Mouse (Mus musculus) heart, postnatal 0 days (tissue): Measurements from ENCODE around the gene Irx2. TPM values are rescaled to one million over a fixed set of nuclear protein-coding genes. Genes with fewer than 3 reads are reported as not detected.

ENCODE experiments used
- ATAC-seq: fragments of 200-750 bp; cut with Nextera tagmentation; 2 replicates; pipeline ENCODE4 v1.8.0; 2017; ENCODE audit warnings: low read depth, moderate number of reproducible peaks, moderate library complexity; ENCODE audit not compliant: insufficient read depth
- DNase-seq: peaks from one replicate; pipeline ENCODE4 v3.0.0-alpha.2; 2016; ENCODE audit warnings: low spot score
- H3K27ac ChIP-seq: fragments of 300-500 bp; sonication (generic); 2 replicates; pipeline ENCODE4 v1.5.1; 2014; ENCODE audit warnings: low read depth, mild to moderate bottlenecking
- H3K27me3 ChIP-seq: fragments of 300-500 bp; sonication (generic); 2 replicates; pipeline ENCODE4 v1.6.1; 2014; ENCODE audit warnings: low read length, mixed read lengths; ENCODE audit not compliant: control insufficient read depth, insufficient read depth
- H3K36me3 ChIP-seq: fragments of 300-500 bp; sonication (generic); replicated peaks from 2 replicates; pipeline ENCODE4 v1.6.1; 2014; ENCODE audit warnings: low read length, mixed read lengths; ENCODE audit not compliant: control insufficient read depth, insufficient read depth
- H3K4me1 ChIP-seq: fragments of 300-500 bp; sonication (generic); 2 replicates; pipeline ENCODE4 v1.6.1; 2014; ENCODE audit warnings: antibody characterized with exemption; ENCODE audit not compliant: control insufficient read depth, insufficient read depth
- H3K4me2 ChIP-seq: fragments of 300-500 bp; sonication (generic); 2 replicates; pipeline ENCODE4 v1.6.1; 2014; ENCODE audit warnings: low read depth, mild to moderate bottlenecking, low read length, moderate library complexity
- H3K4me3 ChIP-seq: fragments of 300-500 bp; sonication (generic); 2 replicates; pipeline ENCODE4 v1.5.1; 2014; ENCODE audit warnings: low read depth, low read length
- H3K9ac ChIP-seq: fragments of 300-500 bp; sonication (generic); replicated peaks from 2 replicates; pipeline ENCODE4 v1.6.1; 2014; ENCODE audit warnings: low read depth, low read length, mixed read lengths
- H3K9me3 ChIP-seq: fragments of 300-500 bp; sonication (generic); replicated peaks from 2 replicates; pipeline ENCODE4 v1.6.1; 2016; ENCODE audit warnings: low read length; ENCODE audit not compliant: control insufficient read depth
- CTCF ChIP-seq: IDR thresholded peaks from 2 replicates; pipeline ENCODE4 v1.5.1; 2016; ENCODE audit warnings: antibody characterized with exemption, control low read depth, low read depth
- EP300 ChIP-seq: IDR thresholded peaks from 2 replicates; pipeline ENCODE4 v1.6.1; 2016; ENCODE audit warnings: antibody characterized with exemption, low read depth
- WGBS: fragments of 180-500 bp; shearing (Covaris S2); extraction: QIAGEN DNeasy Blood & Tissue Kit; methylation state at CpG from one replicate; pipeline ENCODE4 v1.1.7; 2014; 5-methylcytosine and 5-hydroxymethylcytosine counted together
- polyA plus RNA-seq: library from polyadenylated mRNA; unstranded; fragments of >200 nt; fragmentation: Nextera tagmentation; extraction: Ambion mirVana; gene quantifications from 2 replicates; pipeline ENCODE4 v1.2.1, GENCODE M21; 2015
- total RNA-seq: library from RNA; depleted of rRNA; stranded (reverse); fragments of >200 nt; gene quantifications from 2 replicates; pipeline ENCODE4 v1.2.3, GENCODE M21; 2014; ENCODE audit warnings: low replicate concordance

Irx2 gene
- total and polyA plus RNA-seq, 2 experiments from 2014 or later = 6.7 to 18.7 TPM

DNA sequence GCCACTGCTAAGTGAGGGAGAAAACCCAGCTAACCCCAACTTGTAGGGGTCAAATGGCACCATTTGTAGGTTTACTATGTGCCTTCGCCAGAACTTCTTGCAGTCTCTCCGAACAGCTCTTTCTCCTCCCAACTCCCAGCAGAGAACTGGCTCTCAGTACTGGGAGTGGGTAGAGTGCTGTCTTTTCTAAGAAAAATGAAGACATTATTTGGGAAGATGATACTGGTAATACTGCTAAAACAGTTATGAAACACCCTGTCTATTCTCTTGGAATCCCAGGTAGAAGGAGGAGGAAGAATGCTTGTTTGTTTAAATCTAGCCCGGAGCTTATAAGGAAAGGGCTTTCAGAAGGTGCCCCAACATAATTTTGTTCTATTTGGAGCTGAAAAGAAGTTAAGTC lies 8.9 kb downstream of the Irx2 start:
- Histone ChIP-seq H3K4me3 (no peak overlapping the region), H3K27me3 (peaks cover 91% of the 10 kb centered on the region), H3K36me3 (no peaks in the 10 kb centered on the region), H3K9me3 (no peaks in the 10 kb centered on the region), H3K27ac (no peak overlapping the region), H3K4me2 (no peak overlapping the region), H3K9ac (no peak overlapping the region), H3K4me1 (no peaks in the 10 kb centered on the region; the same call in 1 of the 2 replicates)
- ATAC-seq (no peak), DNase-seq (no peak)
- 27% methylated on average over 3 of the region's 3 CpGs for WGBS
- no peak for TF ChIP-seq EP300
- TF ChIP-seq CTCF = no peak

- H3K4me2 ChIP-seq = peak overlapping the region; percentile 90
- H3K27ac ChIP-seq = no peak overlapping the region
- no peak overlapping the region for H3K9ac ChIP-seq
- no peak for ATAC-seq
- TF ChIP-seq CTCF = no peak
- no peak for TF ChIP-seq EP300
- no peaks in the 10 kb centered on the region; the same call in 1 of the 2 replicates for H3K4me1 ChIP-seq
- WGBS = 23% methylated on average over 26 of the region's 26 CpGs
- peak overlapping the region; percentile 60 for H3K4me3 ChIP-seq
- H3K36me3 ChIP-seq = no peaks in the 10 kb centered on the region
- DNase-seq = no peak
- H3K27me3 ChIP-seq = peaks cover 83% of the 10 kb centered on the region
- no peaks in the 10 kb centered on the region for H3K9me3 ChIP-seq
Observed at GRCm38 (mm10) chr13:72638401-72639130, 9.9 kb downstream of the Irx2 start.

DNA sequence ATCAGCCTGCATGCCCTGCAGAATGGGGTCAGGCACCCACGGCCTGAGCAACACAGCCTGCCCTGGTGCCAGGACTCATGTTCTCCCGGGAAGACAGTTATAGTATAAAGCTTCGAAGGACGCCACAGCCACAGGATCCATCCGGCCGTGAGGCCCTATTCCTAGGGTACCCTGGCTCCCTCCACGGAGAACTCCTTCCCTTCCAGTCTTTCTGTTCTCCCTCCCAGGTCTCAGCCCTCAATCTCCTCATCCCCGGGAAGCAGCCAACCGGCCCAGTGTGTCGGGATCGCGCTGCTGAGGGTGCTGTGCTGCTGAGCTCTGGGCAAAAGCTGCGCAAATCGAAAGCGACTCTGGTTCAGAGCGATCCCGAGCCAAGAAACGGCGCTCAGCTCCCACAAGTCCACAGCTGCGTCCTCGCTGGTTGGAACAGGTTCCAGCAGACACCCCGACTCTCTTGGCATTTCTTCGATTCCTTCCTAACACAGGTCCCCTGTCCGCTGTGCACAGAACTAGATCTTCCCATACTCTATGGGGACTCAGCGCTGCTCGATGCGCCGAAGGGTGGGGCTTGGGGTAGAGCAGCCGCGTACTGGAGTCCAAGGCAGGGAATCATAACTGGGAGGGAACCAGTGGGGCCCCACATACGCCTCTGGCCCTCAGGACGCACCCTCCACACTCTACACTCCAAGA lies 11.0 kb downstream of the Irx2 start:
- TF ChIP-seq EP300 (no peak), CTCF (no peak)
- ATAC-seq = peak; percentile 42; the same call in 1 of the 2 replicates
- 1% methylated on average over 32 of the region's 32 CpGs for WGBS
- DNase-seq = no peak
- Histone ChIP-seq H3K4me2 (peak overlapping the region; percentile 90), H3K27ac (no peak overlapping the region), H3K36me3 (no peaks in the 10 kb centered on the region), H3K27me3 (peaks cover 73% of the 10 kb centered on the region), H3K9ac (peak overlapping the region; percentile 22; the same call in 1 of the 2 replicates), H3K9me3 (no peaks in the 10 kb centered on the region), H3K4me1 (no peaks in the 10 kb centered on the region; the same call in 1 of the 2 replicates), H3K4me3 (peak overlapping the region; percentile 60)

GRCm38 (mm10) chr13:72640131-72640521 lies 11.5 kb downstream of the Irx2 start:
- TF ChIP-seq EP300 = no peak
- peak; percentile 45 for TF ChIP-seq CTCF
- no peaks in the 10 kb centered on the region for H3K36me3 ChIP-seq
- 11% methylated on average over 11 of the region's 11 CpGs for WGBS
- H3K4me1 ChIP-seq = no peaks in the 10 kb centered on the region; the same call in 1 of the 2 replicates
- no peak overlapping the region for H3K27ac ChIP-seq
- H3K4me2 ChIP-seq = peak overlapping the region; percentile 90
- DNase-seq = peak; percentile 36
- peaks cover 68% of the 10 kb centered on the region for H3K27me3 ChIP-seq
- H3K4me3 ChIP-seq = peak overlapping the region; percentile 60
- peak overlapping the region; percentile 22; the same call in 1 of the 2 replicates for H3K9ac ChIP-seq
- ATAC-seq = 0 out of 2 replicates have a peak, but pooled peaks have one; percentile 31
- H3K9me3 ChIP-seq = no peaks in the 10 kb centered on the region

GRCm38 (mm10) chr13:72656447-72656846 lies 27.8 kb downstream of the Irx2 start:
- ATAC-seq = no peak
- H3K4me3 ChIP-seq = no peak overlapping the region

More at GRCm38 (mm10) chr13:72656447-72656846, 27.8 kb downstream of the Irx2 start:
- Histone ChIP-seq H3K27ac (no peak overlapping the region), H3K9me3 (no peaks in the 10 kb centered on the region), H3K4me2 (no peak overlapping the region), H3K4me1 (no peaks in the 10 kb centered on the region), H3K27me3 (no peaks in the 10 kb centered on the region), H3K36me3 (no peaks in the 10 kb centered on the region), H3K9ac (no peak overlapping the region)
- DNase-seq = no peak
- WGBS = 5% methylated on average over 1 of the region's 1 CpGs
- no peak for TF ChIP-seq EP300
- TF ChIP-seq CTCF = no peak
